Mouse (Mus musculus) layer of hippocampus, adult 11-12 months (tissue): Measurements from ENCODE around the gene Alkal2.

Experiments used
- DNase-seq: peaks from one replicate; pipeline ENCODE4 v3.0.0; 2022; ENCODE audit warnings: low spot score

Gene Alkal2

GRCm38 (mm10) chr12:30922401-30922800, 38.3 kb downstream of the Alkal2 start:
- no peak for DNase-seq

DNA sequence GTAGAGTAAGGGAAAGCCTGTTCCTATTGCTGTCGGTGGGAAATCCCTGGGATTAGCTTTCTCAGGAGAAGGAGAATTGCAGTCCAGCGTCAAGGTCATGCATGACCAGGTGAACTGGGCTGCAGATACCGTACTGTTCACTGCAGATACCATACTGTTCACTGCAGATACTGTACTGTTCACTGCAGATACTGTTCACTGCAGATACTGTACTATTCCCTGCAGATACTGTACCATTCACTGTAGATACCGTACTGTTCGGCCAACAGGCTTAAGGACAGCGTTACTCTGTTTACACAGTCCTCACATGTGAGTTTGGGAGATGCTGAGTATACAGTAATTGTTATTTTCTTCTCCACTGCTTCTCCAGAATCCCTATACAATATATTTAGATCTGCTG, 44.1 kb downstream of the Alkal2 start:
- no peak for DNase-seq

DNA sequence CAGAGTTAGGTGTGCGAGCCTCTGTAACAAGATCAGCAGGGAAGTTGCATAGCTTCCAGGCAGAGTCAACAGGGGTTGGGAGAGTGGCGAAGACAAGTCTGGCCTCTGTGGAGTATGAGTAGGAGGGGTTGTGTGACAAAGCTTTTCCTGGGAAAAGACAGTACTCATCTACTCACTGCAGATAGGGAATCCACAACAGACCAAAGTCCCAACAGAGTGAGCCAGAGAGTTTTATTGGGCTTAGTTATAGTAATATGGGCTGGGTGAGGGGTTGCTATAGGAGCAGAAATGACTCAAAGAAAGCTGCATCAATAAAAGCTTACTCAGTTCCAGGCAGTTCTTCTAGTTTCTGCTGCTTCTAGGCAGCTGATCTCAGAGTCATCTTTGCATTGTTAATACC, 49.2 kb downstream of the Alkal2 start:
- no peak for DNase-seq

- DNase-seq, result no peak
These were observed 52.8 kb downstream of the Alkal2 start for GRCm38 (mm10) chr12:30936899-30937298.
